Mouse (Mus musculus) CH12.LX (cell line): Measurements from ENCODE around the gene Slc44a4.

ENCODE experiments used
- CHD2 ChIP-seq: IDR thresholded peaks from 2 replicates; pipeline ENCODE4 v1.6.1; 2011; ENCODE audit warnings: low read length, improper control_type of control experiment
- EP300 ChIP-seq: IDR thresholded peaks from 2 replicates; pipeline ENCODE4 v1.6.1; 2011; ENCODE audit warnings: low read length, improper control_type of control experiment
- MAZ ChIP-seq: IDR thresholded peaks from 2 replicates; pipeline ENCODE4 v1.6.1; 2012; ENCODE audit warnings: low read depth, mild to moderate bottlenecking, inconsistent platforms, low read length, improper control_type of control experiment, moderate library complexity
- POLR2A ChIP-seq: IDR thresholded peaks from 2 replicates; pipeline ENCODE4 v1.6.1; 2011; ENCODE audit warnings: low read depth, mild to moderate bottlenecking, improper control_type of control experiment, low read length
- TCF12 ChIP-seq: IDR thresholded peaks from 2 replicates; pipeline ENCODE4 v1.6.1; 2014; ENCODE audit warnings: low read depth, mild to moderate bottlenecking, inconsistent platforms, low read length, improper control_type of control experiment
- USF1 ChIP-seq: IDR thresholded peaks from 2 replicates; pipeline ENCODE4 v1.6.1; 2014; ENCODE audit warnings: low read depth, mild to moderate bottlenecking, inconsistent platforms, low read length, improper control_type of control experiment

DNA sequence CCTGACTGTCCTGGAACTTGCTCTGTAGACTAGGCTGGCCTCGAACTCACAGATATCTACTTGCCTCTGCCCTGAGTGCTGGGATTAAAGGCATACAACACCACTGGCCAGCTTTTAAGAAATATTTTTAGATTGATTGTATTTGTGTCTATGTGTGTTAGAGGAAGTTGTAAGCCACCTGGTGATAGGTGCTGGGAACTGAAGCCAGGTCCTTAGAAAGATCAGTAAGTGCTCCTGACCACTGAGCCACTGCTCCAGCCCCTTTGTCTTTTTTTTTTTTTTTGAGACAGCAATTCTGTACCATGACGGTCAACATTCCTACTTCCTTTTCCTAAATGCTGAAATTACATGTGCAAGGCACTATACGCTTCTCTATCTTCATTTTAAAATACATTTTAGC is 39.0 kb downstream of the Slc44a4 start:
- TF ChIP-seq USF1 (no peak), CHD2 (no peak), TCF12 (no peak), EP300 (no peak), MAZ (no peak), POLR2A (no peak)
